Mouse (Mus musculus): Measurements from ENCODE around the gene Gm4131. TPM values are rescaled to one million over a fixed set of nuclear protein-coding genes. Genes with fewer than 3 reads are reported as not detected.

Gm4131 gene
- polyA plus RNA-seq, 1 experiment from 2014 or later = not detected

- Histone ChIP-seq H3K4me1 (replicated peaks) (no peaks in the 10 kb centered on the region), H3K36me3 (replicated peaks) (no peaks in the 10 kb centered on the region), H3K27me3 (no peaks in the 10 kb centered on the region), H3K4me3 (replicated peaks) (no peak overlapping the region), H3K4me2 (no peak overlapping the region), H3K9me3 (replicated peaks) (no peaks in the 10 kb centered on the region), H3K27ac (replicated peaks) (no peak overlapping the region), H3K9ac (no peak overlapping the region)
- ATAC-seq (ENCODE audit: insufficient read depth) = no peak
- WGBS (ENCODE audit: insufficient replicate concordance) = 33% methylated on average over 1 of the region's 1 CpGs
These were observed 70.2 kb downstream of the Gm4131 start for GRCm38 (mm10) chr14:62496501-62496900.

DNA sequence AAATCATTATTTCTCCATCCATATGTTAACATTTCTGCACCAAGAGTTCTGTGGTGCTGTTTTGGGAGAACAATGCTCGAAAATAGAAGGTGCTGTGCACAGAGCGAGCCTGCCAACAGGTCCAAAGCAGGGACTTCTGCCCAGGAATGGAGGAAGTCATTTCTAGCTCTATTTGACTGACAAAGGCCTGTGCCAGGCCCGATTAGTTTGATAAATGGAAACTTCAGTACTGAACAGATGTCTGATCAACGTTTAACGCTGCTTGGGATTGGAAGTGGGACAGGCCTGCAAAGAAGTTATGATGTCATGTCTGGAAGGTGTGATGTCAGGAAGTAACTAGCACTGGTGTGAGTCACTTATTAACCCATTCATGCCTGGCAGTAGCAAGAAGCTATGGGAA lies 73.3 kb downstream of the Gm4131 start:
- no peaks in the 10 kb centered on the region for H3K36me3 ChIP-seq (replicated peaks)
- no peak for ATAC-seq (ENCODE audit: insufficient read depth)
- H3K9me3 ChIP-seq (replicated peaks) = no peaks in the 10 kb centered on the region
- 53% methylated on average over 5 of the region's 5 CpGs for WGBS (ENCODE audit: insufficient replicate concordance)
- no peak overlapping the region for H3K27ac ChIP-seq (replicated peaks)
- no peak overlapping the region for H3K4me3 ChIP-seq (replicated peaks)
- no peak overlapping the region for H3K4me2 ChIP-seq
- H3K4me1 ChIP-seq (replicated peaks) = no peaks in the 10 kb centered on the region
- no peak overlapping the region for H3K9ac ChIP-seq
- no peaks in the 10 kb centered on the region for H3K27me3 ChIP-seq

DNA sequence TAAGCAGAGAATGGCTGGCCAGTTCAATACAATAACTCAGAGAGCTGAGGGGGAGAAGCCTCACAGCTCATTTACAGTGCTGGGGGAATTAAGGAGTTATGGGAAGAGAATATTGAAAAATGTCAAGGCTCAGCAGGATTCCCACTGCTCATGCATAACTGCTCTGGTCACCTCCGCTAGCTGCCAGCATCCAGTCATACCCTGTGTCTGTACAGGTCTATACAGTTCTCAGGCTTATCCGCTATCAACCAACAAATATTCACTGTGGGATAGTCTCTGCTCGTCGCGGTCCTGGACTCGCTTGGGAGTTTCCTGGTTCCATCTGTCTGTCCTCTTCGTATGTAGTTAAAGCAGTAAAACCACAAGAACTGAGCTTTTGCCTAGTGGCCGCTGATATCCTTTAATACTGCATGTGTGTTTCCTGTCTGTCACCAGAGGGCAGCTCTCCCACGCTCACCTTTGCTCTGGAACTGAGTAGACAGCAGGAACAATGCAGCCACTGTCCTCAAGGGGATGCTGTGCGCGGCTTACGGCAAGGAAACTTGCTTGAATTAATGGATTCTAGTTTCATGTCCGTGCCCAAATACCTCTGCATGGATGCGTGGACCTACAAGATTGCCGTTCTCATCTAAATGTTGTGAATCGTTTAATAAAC lies 74.4 kb downstream of the Gm4131 start:
- H3K9ac ChIP-seq = no peak overlapping the region
- 28% methylated on average over 16 of the region's 16 CpGs for WGBS (ENCODE audit: insufficient replicate concordance)
- ATAC-seq (ENCODE audit: insufficient read depth) = no peak

DNA sequence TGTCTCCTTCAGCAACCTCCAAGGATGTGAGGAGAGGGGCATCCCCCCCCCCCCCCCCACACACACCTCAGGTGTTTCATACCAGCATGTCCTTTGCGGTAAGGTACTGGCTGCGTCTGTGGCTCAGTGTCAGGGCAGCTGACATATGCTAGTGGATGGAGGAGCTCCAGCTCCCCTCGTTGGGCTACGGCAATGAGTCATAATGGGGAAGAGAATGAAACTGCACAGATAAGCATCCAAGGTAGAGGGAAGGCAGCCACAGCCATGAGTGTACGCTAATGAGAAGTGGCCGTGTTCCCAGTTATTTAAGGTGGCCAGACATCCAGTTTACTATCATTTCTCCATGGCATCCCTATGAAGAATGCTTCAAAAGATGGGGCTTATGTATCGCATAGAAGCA lies 78.5 kb downstream of the Gm4131 start:
- Histone ChIP-seq H3K4me3 (replicated peaks) (no peak overlapping the region), H3K9me3 (replicated peaks) (no peaks in the 10 kb centered on the region), H3K27me3 (no peaks in the 10 kb centered on the region), H3K4me1 (replicated peaks) (no peaks in the 10 kb centered on the region), H3K4me2 (no peak overlapping the region), H3K36me3 (replicated peaks) (no peaks in the 10 kb centered on the region), H3K9ac (no peak overlapping the region), H3K27ac (replicated peaks) (no peak overlapping the region)
- 65% methylated on average over 7 of the region's 7 CpGs for WGBS (ENCODE audit: insufficient replicate concordance)
- no peak for ATAC-seq (ENCODE audit: insufficient read depth)

More for the DNA sequence above, 74.4 kb downstream of the Gm4131 start:
- Histone ChIP-seq H3K4me2 (no peak overlapping the region), H3K4me1 (replicated peaks) (no peaks in the 10 kb centered on the region), H3K27me3 (no peaks in the 10 kb centered on the region), H3K4me3 (replicated peaks) (no peak overlapping the region), H3K9me3 (replicated peaks) (no peaks in the 10 kb centered on the region), H3K36me3 (replicated peaks) (no peaks in the 10 kb centered on the region), H3K27ac (replicated peaks) (no peak overlapping the region)

- 34% methylated on average over 8 of the region's 8 CpGs for WGBS (ENCODE audit: insufficient replicate concordance)
- Histone ChIP-seq H3K4me1 (replicated peaks) (no peaks in the 10 kb centered on the region), H3K4me3 (replicated peaks) (no peak overlapping the region), H3K9ac (no peak overlapping the region), H3K9me3 (replicated peaks) (no peaks in the 10 kb centered on the region), H3K27ac (replicated peaks) (no peak overlapping the region), H3K36me3 (replicated peaks) (no peaks in the 10 kb centered on the region), H3K4me2 (no peak overlapping the region), H3K27me3 (no peaks in the 10 kb centered on the region)
- ATAC-seq (ENCODE audit: insufficient read depth) = no peak
These were observed 85.3 kb downstream of the Gm4131 start for GRCm38 (mm10) chr14:62481381-62481780.

DNA sequence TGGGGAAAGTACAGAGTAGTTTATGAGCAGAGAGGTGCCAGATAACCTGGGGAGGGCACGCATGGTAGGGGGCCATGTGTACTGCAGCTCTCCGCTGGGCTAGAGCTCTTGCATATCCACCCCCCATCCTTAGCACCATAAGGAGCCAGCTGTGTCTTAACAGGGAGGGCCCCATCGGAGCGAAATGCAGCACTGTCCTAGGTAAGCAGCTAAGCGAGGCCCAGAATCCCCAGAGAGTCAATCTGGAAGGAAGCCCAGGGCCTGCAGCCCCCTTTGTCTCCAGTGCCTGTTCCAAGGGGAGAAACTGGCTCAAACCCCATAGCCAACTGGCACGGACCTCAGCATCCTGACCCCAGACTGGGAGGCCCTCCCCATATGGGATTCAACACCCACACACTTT lies 87.3 kb downstream of the Gm4131 start:
- Histone ChIP-seq H3K9ac (no peak overlapping the region), H3K27me3 (no peaks in the 10 kb centered on the region), H3K27ac (replicated peaks) (no peak overlapping the region), H3K4me2 (no peak overlapping the region), H3K4me3 (replicated peaks) (no peak overlapping the region), H3K9me3 (replicated peaks) (no peaks in the 10 kb centered on the region), H3K4me1 (replicated peaks) (no peaks in the 10 kb centered on the region), H3K36me3 (replicated peaks) (no peaks in the 10 kb centered on the region)
- ATAC-seq (ENCODE audit: insufficient read depth) = no peak
- WGBS (ENCODE audit: insufficient replicate concordance) = 52% methylated on average over 6 of the region's 6 CpGs

DNA sequence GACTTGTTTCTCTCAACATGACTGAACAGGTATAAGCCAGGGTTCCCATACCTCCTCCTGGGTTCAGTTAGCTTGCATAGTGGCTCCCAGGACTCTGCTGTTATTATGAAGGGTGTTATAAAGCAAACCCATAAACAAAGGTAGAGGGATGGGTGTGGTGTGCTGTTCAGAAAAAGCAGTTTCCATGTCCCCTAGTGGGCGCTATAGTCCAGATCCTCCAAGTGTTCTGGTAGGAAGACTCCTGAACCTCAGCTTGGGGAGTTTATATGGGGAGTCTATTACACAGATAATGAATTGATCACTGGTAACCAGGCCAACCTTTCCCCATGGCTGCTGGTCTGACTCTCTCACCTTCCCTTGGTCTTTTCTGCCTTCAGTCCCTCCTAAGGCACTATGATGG lies 92.2 kb downstream of the Gm4131 start:
- Histone ChIP-seq H3K9me3 (replicated peaks) (no peaks in the 10 kb centered on the region), H3K4me3 (replicated peaks) (no peak overlapping the region), H3K36me3 (replicated peaks) (no peaks in the 10 kb centered on the region), H3K4me1 (replicated peaks) (no peaks in the 10 kb centered on the region), H3K4me2 (no peak overlapping the region), H3K27ac (replicated peaks) (no peak overlapping the region), H3K9ac (no peak overlapping the region), H3K27me3 (no peaks in the 10 kb centered on the region)
- no peak for ATAC-seq (ENCODE audit: insufficient read depth)
- WGBS (ENCODE audit: insufficient replicate concordance) = 50% methylated on average over 1 of the region's 1 CpGs

- Histone ChIP-seq H3K4me1 (replicated peaks) (no peaks in the 10 kb centered on the region), H3K27ac (replicated peaks) (no peak overlapping the region), H3K36me3 (replicated peaks) (no peaks in the 10 kb centered on the region), H3K9ac (no peak overlapping the region), H3K27me3 (no peaks in the 10 kb centered on the region), H3K4me2 (no peak overlapping the region), H3K9me3 (replicated peaks) (no peaks in the 10 kb centered on the region), H3K4me3 (replicated peaks) (no peak overlapping the region)
- 32% methylated on average over 2 of the region's 2 CpGs for WGBS (ENCODE audit: insufficient replicate concordance)
- no peak for ATAC-seq (ENCODE audit: insufficient read depth)
These were observed 94.7 kb downstream of the Gm4131 start for GRCm38 (mm10) chr14:62472061-62472460.

- WGBS (ENCODE audit: insufficient replicate concordance) = 67% methylated on average over 5 of the region's 5 CpGs
- Histone ChIP-seq H3K36me3 (replicated peaks) (no peaks in the 10 kb centered on the region), H3K4me2 (no peak overlapping the region), H3K4me3 (replicated peaks) (no peak overlapping the region), H3K9me3 (replicated peaks) (no peaks in the 10 kb centered on the region), H3K27me3 (no peaks in the 10 kb centered on the region), H3K27ac (replicated peaks) (no peak overlapping the region), H3K9ac (no peak overlapping the region), H3K4me1 (replicated peaks) (no peaks in the 10 kb centered on the region)
- no peak for ATAC-seq (ENCODE audit: insufficient read depth)
These were observed 98.0 kb downstream of the Gm4131 start for GRCm38 (mm10) chr14:62468753-62469125.

DNA sequence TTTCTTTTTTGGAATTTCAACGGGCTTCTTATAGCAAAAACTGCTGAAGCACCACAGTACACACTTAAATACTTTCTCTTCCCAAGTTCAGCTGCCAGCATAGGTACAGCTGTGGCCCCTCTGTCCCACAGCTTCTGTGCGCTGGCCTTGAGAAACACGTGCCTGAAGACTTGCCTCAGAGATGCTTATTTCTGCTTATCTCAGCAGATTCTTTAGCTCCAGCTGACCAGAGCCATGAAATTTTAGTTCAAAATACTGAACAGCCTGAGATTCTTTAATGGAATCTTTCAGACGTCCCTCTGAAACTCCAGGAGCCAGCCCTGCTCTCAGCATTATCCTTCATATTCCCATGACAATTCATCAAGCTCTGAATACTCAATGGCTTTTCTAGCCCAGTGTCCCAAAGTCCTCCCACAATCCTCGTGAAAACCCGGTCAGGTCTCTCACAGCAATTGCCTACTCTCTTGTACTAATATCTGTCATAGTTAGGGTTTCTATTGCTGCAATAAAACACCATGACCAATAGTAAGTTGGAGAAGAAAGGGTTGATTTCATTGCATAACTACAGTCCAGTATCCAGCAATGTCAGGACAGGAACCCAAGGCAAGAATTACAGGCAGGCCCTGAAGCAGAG lies 98.5 kb downstream of the Gm4131 start:
- WGBS (ENCODE audit: insufficient replicate concordance) = 59% methylated on average over 6 of the region's 6 CpGs
- no peak overlapping the region for H3K27ac ChIP-seq (replicated peaks)
- H3K36me3 ChIP-seq (replicated peaks) = no peaks in the 10 kb centered on the region
- ATAC-seq (ENCODE audit: insufficient read depth) = no peak
- no peaks in the 10 kb centered on the region for H3K4me1 ChIP-seq (replicated peaks)
- H3K9me3 ChIP-seq (replicated peaks) = no peaks in the 10 kb centered on the region
- no peaks in the 10 kb centered on the region for H3K27me3 ChIP-seq
- no peak overlapping the region for H3K4me3 ChIP-seq (replicated peaks)
- no peak overlapping the region for H3K4me2 ChIP-seq
- H3K9ac ChIP-seq = no peak overlapping the region

- no peak for ATAC-seq (ENCODE audit: insufficient read depth)
- H3K4me1 ChIP-seq (replicated peaks) = no peaks in the 10 kb centered on the region
- no peaks in the 10 kb centered on the region for H3K9me3 ChIP-seq (replicated peaks)
- 33% methylated on average over 9 of the region's 9 CpGs for WGBS (ENCODE audit: insufficient replicate concordance)
- H3K9ac ChIP-seq = no peak overlapping the region
- no peak overlapping the region for H3K27ac ChIP-seq (replicated peaks)
- no peaks in the 10 kb centered on the region for H3K36me3 ChIP-seq (replicated peaks)
- H3K27me3 ChIP-seq = no peaks in the 10 kb centered on the region
- no peak overlapping the region for H3K4me3 ChIP-seq (replicated peaks)
- no peak overlapping the region for H3K4me2 ChIP-seq
These were observed 101.8 kb downstream of the Gm4131 start for GRCm38 (mm10) chr14:62464966-62465365.

- H3K27ac ChIP-seq (replicated peaks) = no peak overlapping the region
- no peaks in the 10 kb centered on the region for H3K36me3 ChIP-seq (replicated peaks)
- H3K4me3 ChIP-seq (replicated peaks) = no peak overlapping the region
- no peak overlapping the region for H3K9ac ChIP-seq
- H3K27me3 ChIP-seq = no peaks in the 10 kb centered on the region
- WGBS (ENCODE audit: insufficient replicate concordance) = 45% methylated on average over 11 of the region's 11 CpGs
- H3K9me3 ChIP-seq (replicated peaks) = no peaks in the 10 kb centered on the region
- H3K4me2 ChIP-seq = no peak overlapping the region
- ATAC-seq (ENCODE audit: insufficient read depth) = no peak
- H3K4me1 ChIP-seq (replicated peaks) = no peaks in the 10 kb centered on the region
These were observed 107.2 kb downstream of the Gm4131 start for GRCm38 (mm10) chr14:62459541-62459940.
